Mouse (Mus musculus): ENCODE measurements around the gene Capzb.

Capzb gene

DNA sequence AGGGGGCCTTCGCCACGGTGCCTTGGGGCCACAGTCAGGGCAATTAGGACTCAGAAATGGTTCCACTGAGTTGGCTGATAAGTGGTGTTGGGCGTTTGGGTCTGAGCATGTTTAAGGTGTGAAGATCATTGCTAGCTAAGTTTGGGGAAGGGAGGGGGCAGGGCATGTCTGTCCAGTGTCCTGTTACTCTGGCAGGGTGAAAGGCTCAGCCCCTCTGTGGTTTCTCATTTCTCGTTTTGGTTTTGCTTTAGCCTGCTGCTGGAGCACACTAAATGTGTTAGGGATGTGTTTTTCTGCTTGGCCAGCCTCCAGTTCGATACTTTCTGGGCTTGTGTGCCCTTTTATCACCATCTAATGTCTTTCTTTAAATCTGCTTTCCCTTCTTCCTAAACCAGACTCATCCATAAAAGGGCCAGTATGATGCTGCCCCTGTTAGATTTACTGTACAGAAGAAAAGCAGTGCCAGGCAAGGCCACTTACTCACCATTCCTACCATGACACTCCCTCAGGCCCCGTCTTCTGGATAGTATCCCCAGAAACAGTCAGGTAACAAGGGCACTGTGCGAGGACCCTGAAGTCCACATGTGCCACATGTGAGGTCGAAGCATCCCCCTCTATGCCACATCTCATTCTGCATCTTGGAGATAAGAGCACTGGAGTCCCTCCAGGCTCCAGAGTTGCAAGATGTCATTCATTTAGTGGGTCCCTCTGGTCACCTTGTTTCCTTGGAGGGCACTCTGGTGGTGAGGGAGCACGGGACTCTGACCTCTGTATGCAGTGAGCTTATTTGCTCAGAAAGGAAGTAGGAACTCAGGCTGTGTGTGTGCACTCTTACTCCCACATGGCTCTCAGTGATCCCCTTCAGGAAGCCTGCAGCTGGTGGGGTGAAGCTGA lies 15.8 kb downstream of the Capzb start:
- no peak for DNase-seq (ENCODE audit: low read depth, low spot score)

DNA sequence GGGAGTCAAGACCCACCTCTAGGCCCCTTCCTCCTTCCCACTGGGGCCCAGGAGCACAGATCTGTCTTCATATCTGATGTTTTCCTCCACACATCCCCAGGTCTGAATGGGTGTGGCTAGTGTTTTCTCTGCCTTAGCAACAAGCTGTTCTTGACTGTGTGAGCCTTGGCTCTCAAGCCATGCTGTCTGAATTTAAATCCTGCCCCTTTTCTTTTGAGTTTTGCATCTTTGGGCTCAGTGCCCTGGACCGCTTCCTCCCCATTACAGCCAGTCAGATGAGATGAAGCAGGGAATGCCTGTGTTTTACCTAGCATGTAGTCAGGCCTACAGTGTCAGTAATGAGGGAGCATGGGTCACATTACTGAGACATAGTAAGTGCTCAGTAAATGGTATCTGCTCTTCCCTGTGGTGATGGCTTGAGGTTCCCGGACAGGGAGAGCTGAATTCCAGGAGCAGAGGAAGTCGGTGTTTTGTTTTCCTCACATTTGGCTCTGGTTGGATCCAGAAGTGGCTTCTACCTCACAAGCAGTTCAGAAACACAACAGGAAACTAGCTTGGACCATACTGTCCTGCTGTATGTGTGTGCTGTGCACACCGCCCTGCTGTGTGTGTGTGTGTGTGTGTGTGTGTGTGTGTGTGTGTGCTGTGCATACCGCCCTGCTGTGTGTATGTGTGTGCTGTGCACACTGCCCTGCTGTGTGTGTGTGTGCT lies 16.6 kb downstream of the Capzb start:
- no peak for DNase-seq (ENCODE audit: low read depth, low spot score)

DNA sequence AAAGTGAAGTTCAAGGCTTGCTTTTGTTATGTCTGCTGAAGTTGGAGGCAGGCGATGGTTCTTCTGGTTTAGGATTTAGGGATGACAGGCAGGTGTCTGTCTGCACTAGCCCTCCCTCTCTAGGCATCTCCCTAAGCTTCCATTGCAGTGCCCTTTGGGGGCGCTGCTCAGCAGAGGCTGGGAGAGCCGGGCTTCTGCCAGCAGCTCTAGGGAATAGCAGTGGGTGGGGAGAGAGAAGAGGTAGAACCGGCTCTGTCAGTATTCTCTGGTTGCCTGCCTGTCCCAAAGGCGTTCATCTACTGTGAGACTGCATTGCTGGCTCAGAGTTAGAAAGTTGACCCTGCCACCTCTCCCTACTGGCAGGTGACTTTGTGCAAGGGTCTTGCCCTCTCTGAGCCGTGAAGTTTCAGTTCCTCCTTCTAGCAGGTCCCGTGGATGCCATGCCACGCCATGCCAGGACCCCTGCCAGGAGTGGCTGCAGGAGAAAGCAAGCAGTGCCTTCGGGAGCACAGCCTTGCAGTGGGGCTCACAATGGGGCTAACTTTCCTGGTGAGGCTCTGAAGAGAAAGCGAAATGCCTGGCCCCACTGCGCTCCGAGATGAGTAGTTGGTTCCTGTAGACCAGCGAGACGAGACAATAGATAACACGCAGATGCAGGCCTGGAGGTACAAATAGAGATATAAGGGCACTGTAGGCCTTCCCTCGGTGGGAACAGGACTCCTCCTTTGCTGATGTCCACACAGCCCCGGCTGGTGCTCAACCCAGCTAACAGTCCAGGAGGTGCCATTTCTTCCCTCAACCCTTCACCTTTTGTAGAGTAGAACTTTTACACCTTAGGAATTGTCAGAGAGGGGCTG lies 19.5 kb downstream of the Capzb start:
- DNase-seq (ENCODE audit: low read depth, low spot score), result no peak

DNA sequence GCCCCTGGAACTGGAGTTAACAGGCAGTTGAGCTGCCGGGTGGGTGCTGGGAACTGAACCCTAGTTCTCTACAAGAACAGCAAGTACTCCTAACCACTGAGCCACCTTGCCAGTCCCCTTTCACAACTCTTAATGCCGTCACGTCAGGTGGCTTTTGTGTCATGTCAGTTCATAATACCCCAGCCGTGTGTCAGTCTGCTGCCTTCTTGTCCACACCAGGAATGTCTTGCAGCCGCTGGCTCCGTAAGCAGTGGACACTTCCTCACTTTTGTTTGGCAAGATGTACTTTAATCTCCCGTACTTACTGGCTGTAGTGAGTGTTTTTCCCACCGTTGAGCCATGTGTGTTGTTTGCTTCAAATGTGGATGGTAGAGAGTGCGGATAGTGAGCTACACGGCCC lies 20.4 kb downstream of the Capzb start:
- DNase-seq (ENCODE audit: low read depth, low spot score), result no peak

DNA sequence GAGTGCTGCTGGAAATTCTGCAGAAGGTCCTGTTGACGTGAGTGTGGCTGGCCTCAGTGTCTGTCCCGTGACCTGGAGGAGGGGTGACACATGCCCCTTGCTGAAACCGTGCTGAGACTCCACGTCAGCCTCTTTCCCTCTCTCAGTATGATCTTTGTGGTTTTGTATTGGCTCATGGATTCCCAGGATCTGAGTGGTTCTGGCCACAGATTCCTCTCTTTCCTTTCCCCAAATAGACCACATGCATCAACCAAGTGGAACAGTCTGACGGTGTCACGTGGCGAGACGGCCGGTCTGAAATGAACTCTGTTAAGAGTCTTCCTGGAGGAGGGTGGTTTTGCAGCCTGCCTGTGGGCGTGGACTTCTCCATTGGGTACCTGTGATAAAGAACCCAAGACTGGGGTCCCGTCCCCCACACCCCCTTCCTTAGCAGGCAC lies 21.3 kb downstream of the Capzb start:
- no peak for DNase-seq (ENCODE audit: low read depth, low spot score)

DNA sequence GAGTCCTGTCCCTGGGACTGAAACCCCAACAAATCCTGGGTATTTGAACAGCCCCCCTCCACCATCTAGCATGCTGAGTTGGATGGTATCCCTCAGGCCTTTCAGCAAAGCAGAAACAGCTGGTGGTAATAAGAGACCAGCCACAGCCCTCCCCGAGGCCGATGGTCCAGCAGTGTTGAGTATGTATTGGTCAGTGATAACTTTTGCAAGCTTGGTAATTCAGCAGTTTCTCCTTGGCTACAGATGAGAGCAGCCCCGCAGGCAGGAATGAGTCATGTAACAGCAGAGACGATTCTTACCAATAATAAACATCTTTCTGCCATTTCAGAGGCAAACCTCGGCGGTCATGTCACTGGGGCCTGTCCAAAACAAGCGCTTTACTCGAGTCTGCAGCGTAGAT lies 23.9 kb downstream of the Capzb start:
- DNase-seq (ENCODE audit: low read depth, low spot score), result no peak

DNA sequence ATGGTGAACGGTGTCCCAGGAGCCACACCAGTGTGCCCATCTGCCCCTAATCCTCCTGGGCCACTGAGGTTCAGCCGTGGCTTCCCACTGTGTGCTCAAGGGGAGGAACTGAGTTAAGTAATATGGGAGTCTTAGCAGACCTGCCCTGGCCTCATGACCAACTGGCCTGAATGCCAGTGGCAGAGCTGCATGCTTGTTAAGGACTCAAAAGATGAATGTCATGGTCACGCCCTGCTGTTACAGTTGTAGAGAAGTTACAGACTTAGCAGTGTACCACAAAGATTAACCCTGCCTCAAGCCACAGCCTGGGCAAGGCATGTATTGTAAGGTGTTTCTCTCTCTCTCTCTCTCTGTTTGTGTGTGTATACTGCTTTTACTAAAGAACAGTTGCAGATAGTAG lies 25.8 kb downstream of the Capzb start:
- DNase-seq (ENCODE audit: low read depth, low spot score), result no peak

DNA sequence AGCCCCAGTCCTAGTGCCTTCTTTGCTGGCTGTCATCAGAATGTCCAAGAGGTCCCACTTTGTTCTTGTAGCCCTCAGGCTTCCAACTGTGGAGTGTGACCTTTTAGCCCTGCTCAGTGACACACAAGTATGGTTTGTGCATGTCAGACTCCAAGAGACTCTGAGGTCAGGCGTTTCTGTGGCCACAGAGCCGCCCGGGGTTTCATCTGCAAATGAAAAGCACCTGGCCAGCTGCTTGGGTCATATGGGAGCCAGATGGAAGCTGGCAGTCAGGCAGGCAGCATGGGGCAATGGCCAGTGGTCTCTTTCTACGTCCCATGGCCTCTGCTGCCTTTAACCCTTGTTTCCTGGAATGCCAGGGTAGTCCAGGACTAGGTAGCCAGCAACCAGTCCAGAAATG lies 27.0 kb downstream of the Capzb start:
- no peak for DNase-seq (ENCODE audit: low read depth, low spot score)

DNA sequence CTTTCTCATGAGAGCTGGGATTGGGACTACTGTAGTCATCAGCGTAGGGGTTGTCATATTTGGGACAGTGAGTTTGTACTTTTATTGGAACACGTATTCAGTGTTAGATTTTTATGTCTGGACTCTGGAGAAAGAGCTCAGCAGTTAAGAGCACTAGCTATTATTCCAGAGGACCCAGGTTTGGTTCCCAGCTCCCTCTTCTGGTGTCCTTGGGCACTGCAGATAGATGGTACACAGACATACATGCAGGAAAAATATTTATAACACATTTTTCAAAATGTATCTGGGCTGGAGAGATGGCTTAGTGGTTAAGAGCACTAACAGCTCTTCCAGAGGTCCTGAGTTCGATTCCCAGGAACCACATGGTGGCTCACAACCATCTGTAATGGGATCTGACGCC lies 28.3 kb downstream of the Capzb start:
- no peak for DNase-seq (ENCODE audit: low read depth, low spot score)

DNA sequence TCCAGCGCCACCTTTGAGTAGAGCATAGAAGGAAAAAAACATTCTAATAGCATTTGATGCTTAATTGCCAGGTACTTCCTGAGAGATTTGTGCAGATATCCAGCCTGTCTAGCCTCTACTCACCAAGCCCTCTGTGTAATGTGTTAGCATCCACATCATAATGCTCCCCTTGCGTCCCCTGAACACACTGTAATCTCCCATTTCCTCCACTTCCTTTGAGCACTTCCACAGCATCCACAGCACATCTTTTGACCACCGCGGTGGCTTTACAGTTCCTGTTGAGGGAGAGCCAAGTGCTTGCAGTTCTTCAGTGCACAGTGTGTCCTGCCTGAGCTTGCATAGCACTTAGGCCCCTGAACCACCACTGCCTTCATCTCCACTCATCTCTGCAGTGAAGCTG lies 29.1 kb downstream of the Capzb start:
- DNase-seq (ENCODE audit: low read depth, low spot score), result no peak

DNA sequence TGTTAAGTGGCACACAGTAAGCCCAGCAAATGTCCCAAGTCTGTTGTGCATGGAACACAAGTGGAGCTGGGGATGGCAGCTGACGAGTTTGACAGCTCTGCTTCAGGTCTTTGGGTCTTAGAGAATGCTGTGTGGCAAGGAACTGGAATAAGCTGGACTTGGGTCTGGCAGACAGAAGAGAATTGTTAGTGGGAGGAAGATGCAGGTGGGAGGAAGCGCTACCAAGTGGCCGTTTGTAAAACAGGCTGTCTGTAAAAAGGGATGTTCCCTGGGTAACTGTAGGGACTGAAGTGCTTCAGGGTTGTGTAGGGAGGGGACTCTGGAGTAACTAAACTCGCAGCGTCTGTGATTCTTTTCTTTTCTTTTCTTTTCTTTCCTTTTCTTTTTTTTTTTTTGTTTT lies 32.4 kb downstream of the Capzb start:
- no peak for DNase-seq (ENCODE audit: low read depth, low spot score)

DNA sequence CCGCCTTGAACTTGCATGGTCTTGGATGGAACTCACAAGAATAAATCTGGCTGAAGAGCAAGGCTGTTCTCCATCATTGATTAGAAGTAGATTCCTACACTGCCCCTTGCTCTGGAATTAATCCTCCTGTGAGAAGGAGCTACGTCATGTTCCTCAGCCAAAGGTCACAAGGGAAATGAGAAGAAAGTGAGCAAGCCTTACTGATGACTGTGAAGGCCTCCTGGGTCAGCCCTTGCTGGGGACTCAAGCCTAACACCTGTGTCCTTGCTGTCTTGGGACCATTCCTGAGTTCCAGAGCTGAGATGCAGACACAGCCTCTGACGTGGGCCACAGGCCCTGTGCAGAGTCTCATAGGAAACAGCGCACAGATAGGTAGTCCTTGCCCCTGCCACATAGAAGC lies 33.2 kb downstream of the Capzb start:
- DNase-seq (ENCODE audit: low read depth, low spot score), result no peak

DNA sequence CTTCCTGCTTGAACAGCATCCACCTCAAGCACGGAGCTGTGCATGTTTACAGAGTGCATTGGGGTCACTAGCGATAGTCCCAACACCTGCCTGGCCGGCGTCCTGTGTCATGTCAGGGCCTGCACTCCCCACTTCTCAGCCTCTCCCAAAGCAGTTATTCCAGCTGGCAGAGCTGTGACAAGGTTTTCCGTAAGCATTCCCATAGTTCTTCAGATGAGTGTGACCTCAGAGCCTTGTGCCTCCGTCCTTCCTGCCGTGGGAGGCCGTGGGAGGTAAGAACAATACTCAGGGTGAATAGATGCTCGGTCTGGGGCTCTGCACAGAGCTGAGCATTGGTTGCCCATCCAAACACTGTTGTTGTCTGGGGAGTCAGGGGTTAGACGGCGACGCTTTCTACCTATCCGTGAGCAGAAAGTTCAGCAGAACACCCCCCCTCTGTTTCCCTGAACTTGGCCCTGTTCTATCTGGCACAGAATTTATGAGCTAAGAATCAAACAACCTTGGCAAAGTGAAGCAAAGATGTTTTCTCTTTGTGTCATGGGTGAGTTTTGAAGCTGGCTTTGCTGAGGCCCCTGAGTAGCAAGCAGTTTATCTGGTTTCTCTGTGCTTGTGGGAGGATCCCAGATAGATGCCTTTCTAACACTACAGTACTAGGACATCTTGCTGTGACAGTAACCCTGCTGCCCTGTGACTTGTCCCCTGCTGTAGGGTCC lies 34.0 kb downstream of the Capzb start:
- no peak for DNase-seq (ENCODE audit: low read depth, low spot score)

DNA sequence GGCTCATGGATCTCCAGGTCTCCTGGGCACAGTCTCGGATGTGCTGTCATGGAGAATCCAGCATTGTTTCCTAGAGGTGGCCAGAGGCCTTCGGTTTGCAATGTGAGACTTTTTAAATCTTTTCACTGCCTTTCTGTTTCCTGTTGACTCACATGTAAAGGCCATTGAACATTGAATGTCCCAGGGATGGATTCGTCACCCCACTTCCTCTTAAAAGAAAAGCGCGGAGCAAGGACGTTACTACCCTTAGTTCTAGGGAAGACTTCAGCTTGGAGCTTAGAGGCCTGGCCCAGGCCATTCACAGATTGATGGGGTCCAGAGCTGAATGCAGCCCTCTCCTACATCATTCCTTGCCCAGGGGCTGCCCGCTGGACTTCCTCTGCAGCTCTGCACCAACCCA lies 35.2 kb downstream of the Capzb start:
- no peak for DNase-seq (ENCODE audit: low read depth, low spot score)

DNA sequence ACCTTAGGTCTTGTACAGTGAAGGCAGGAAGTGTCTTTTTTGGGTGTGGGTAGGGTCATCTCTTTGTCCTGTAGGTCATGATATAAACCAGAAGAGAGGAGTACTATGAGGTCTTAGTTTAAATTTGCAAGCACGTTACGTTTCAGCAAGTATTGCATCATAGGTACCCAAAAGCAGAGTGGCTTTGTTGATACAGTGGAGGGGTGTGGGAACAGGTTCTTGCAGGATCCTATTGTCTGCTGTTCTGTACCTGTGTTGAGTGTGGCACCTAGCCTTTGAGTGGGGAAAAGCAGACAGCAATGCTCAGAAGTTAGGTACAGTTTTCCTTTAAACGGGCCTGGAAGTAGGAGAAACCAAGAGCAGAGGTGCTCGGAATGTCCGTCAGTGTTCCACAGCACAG lies 36.6 kb downstream of the Capzb start:
- DNase-seq (ENCODE audit: low read depth, low spot score), result no peak

DNA sequence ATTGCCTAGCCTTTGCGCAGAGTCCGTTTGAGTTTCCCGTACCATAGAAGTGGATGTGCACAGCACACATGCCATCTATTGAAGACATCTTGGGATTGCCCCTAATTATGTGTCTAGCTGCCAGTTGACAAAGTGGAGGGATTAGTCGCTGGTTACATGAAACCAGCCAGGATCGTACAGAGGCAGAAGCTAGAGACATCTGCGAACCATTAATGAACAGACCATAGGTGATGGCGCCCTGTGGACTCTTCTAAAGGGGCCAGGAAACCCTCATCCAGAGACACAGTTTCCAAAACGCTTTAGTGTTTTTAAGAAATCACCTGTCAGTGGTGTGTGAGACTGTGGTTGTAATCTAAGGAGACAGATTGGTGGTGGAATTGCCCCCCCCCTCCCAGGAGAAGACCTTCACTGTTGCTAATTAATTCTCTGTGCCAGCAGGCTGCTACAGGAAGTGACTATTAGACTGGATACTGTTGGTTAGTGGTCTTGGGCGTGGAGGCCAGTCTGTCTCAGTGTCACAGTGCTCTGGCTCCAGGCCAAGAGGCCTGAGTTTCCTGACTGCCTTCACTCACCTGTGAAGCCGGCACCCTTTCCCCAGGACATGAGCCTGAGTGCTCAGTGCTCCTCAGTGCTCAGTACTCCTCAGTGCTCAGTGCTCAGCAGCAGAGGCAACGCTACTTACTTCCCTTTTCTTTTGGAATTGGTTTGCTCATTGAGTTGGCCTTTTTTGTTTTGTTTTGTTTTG lies 37.8 kb downstream of the Capzb start:
- no peak for DNase-seq (ENCODE audit: low read depth, low spot score)

DNA sequence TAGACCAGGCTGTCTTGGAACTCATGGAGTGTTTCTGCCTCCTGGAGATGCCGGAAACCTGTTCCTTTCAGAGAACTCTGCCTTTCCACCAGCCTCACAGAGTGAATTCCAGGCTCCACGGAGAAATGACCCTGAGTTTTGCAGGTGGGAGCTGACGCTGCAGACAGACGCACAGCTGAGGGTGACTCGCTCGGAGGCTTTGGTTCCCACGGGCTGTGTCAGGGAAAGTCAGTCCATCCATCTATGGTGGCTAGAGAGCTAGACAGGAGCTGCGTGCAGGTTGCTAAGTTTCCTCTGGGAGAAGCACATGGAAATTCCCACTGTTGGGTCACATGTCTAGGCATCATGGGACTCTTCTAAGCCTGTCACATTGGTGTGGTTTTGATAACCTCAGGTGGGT lies 38.5 kb downstream of the Capzb start:
- no peak for DNase-seq (ENCODE audit: low read depth, low spot score)

DNA sequence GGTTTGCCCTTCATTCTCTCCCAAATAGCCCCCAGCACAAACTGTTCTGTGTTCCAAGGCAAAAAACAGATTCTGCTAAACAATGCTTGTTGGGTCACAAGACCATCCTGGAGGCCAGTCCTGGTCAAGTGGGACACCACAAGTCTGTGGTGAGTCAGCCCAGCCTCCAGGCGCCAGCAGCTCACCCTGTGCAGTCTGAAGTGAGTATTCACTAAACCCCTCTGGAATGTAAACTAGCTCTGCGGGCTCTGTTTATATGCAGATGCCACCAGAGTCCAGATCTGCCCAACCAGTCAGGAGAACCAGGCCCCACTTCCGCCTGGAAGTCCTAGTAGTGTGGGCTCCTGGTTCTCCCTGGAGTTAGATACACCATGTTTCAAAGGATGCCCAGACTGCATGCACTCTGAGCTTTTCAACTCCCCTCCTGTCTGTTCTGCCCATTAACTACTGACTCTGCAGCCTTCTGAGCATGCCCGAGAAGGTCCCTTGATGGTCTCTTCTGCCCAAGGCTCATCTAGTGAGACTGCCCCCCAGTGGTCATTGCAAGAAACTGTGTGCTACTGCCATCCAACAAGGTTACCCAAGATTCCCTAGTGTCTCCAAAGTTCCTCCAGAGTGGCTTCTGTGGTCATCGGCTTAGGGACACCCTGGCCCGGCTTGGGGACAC lies 39.9 kb downstream of the Capzb start:
- DNase-seq (ENCODE audit: low read depth, low spot score), result peak; percentile 56

DNA sequence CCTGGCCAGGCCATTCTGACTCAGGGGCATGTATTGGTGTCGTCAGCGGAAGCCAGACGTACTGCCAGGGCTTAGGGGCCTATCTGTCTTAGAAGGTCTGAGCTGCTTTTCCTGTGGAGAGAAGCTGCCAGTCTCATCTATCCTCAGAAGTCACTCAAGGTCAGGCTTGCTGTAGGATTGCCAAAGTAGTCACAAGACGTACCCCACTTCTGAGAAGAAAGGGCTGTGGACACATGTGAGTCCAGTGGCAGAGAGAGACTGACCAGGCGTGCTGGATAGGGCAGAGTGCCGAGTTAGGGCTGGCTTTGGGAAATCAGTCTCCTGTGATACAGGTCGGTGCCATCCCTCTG lies 40.4 kb downstream of the Capzb start:
- peak; percentile 41 for DNase-seq (ENCODE audit: low read depth, low spot score)

DNA sequence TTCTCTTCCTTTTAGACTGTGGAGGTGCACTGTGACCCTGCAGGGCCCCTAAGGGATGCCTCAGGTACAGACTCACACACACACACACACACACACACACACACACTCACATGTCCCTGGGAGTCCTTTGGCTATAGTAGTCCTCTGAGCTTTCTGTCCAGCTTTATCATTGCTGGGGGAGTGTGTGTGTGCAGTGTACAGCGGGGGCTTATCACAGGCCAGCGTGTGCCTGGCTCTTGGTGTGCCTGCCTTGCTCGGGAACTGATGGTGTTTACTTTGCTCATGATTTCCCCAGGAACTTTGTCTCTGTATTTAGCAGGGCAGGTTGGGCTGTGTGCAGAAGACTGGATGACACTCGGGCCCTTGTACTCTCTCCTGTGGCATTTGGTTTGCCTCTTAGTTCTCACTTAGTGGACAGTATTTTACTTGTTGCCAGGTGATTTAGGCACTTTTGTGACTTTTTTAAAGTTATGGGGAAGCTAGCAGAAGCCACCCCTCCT lies 41.1 kb downstream of the Capzb start:
- no peak for DNase-seq (ENCODE audit: low read depth, low spot score)

All from retina, postnatal 7 days (tissue).